ENCODE assay signal across 9 mouse cellular contexts in the genomic region with DNA sequence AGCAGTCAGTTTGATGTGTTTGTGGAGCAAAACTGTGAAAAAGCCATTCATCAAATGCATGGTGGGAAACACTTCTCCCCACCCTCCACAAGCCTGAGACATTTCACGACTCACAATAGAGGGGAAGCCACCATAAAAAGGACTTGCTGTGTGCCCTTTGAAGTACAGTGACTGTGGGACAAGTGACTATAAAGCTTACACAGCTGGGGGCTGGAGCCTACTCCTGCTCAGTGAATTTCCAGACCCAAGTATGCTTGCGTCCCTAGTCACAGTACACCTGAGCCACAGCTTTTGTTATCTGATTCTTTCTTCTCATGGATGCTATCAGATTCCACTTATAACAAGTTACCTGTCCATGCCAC.
DNase-seq lines count a peak whose midpoint lies in the region; ATAC-seq and TF ChIP-seq lines count a peak whose summit lies in the region.
"Had no signal": no experiment of that assay in that cellular context is flagged by ENCODE, and none has a peak within 500 bp of the region (broad histone marks: within the 10 kb centered on the region; RNA-seq: fewer than 3 reads in every experiment).

No protein-coding gene starts in this region.

- no peak for DNase-seq in layer of hippocampus, adult 2 months (ENCODE audit: low spot score in 2 of 2)
- DNase-seq in layer of hippocampus, adult 9-10 months (ENCODE audit: low spot score): no peak
- DNase-seq in embryonic facial prominence, embryonic 11.5 days (ENCODE audit: low spot score): no peak
- no peak for DNase-seq in cerebellum, postnatal 4 days (ENCODE audit: low spot score in 2 of 2)
- no peak for DNase-seq in thymus, postnatal 14 days
- DNase-seq: layer of hippocampus, postnatal 36 days had no signal

- 38% methylated on average over 2 of the region's 2 CpGs for WGBS in embryonic facial prominence, embryonic 11.5 days
- WGBS in hindbrain, embryonic 12.5 days: 28% methylated on average over 2 of the region's 2 CpGs
- 25% methylated on average over 2 of the region's 2 CpGs for WGBS in midbrain, embryonic 16.5 days

- TF ChIP-seq CTCF in layer of hippocampus, adult 2 months (conservative IDR thresholded peaks at IDR 0.05): no peak

- peak overlapping the region; percentile 12 for H3K27ac ChIP-seq in layer of hippocampus, adult 2 months
- no peak overlapping the region; the same call in 1 of the 2 replicates for H3K27ac ChIP-seq in embryonic facial prominence, embryonic 11.5 days (replicated peaks; ENCODE audit: low read depth, low read length)
- peak overlapping the region; percentile 64 for H3K27ac ChIP-seq in hindbrain, embryonic 12.5 days
- peak overlapping the region; percentile 47 for H3K27ac ChIP-seq in midbrain, embryonic 16.5 days (ENCODE audit: low read length)

- H3K9me3 ChIP-seq in embryonic facial prominence, embryonic 11.5 days (replicated peaks; ENCODE audit: control insufficient read depth, low read length): no peaks in the 10 kb centered on the region
- no peaks in the 10 kb centered on the region for H3K9me3 ChIP-seq in hindbrain, embryonic 12.5 days (replicated peaks)
- H3K9me3 ChIP-seq in midbrain, embryonic 16.5 days (replicated peaks; ENCODE audit: control insufficient read depth, low read length, poor library complexity, severe bottlenecking): no peaks in the 10 kb centered on the region

- no peaks in the 10 kb centered on the region for H3K4me1 ChIP-seq in embryonic facial prominence, embryonic 11.5 days (ENCODE audit: control insufficient read depth, insufficient read depth, low read length)
- peaks cover 46% of the 10 kb centered on the region for H3K4me1 ChIP-seq in hindbrain, embryonic 12.5 days
- peaks cover 19% of the 10 kb centered on the region for H3K4me1 ChIP-seq in midbrain, embryonic 16.5 days (ENCODE audit: control insufficient read depth, insufficient read depth, low read length)

- H3K27me3 ChIP-seq in embryonic facial prominence, embryonic 11.5 days (ENCODE audit: control insufficient read depth, insufficient read depth, low read length): no peaks in the 10 kb centered on the region
- H3K27me3 ChIP-seq in hindbrain, embryonic 12.5 days: no peaks in the 10 kb centered on the region
- H3K27me3 ChIP-seq in midbrain, embryonic 16.5 days (ENCODE audit: control insufficient read depth, insufficient read depth, low read depth, low read length): no peaks in the 10 kb centered on the region
- H3K27me3 ChIP-seq: Patski had no signal

- H3K4me3 ChIP-seq in layer of hippocampus, adult 2 months: no peak overlapping the region
- H3K4me3 ChIP-seq in embryonic facial prominence, embryonic 11.5 days (ENCODE audit: low read depth, low read length): no peak overlapping the region
- H3K4me3 ChIP-seq in hindbrain, embryonic 12.5 days: no peak overlapping the region
- no peak overlapping the region for H3K4me3 ChIP-seq in midbrain, embryonic 16.5 days (ENCODE audit: low read depth, low read length)

- no peaks in the 10 kb centered on the region for H3K36me3 ChIP-seq in embryonic facial prominence, embryonic 11.5 days (replicated peaks; ENCODE audit: control insufficient read depth, insufficient read depth, low read depth, low read length)
- H3K36me3 ChIP-seq in hindbrain, embryonic 12.5 days: no peaks in the 10 kb centered on the region
- no peaks in the 10 kb centered on the region for H3K36me3 ChIP-seq in midbrain, embryonic 16.5 days (ENCODE audit: control insufficient read depth, insufficient read depth, low read length)

- ATAC-seq in embryonic facial prominence, embryonic 11.5 days (replicated peaks; ENCODE audit: insufficient number of reproducible peaks, low FRiP score, low TSS enrichment, low read depth): peak; percentile 19; the same call in 1 of the 2 replicates
- no peak for ATAC-seq in hindbrain, embryonic 12.5 days (ENCODE audit: low FRiP score)
- peak; percentile 23; the same call in 1 of the 2 replicates for ATAC-seq in midbrain, embryonic 16.5 days
- ATAC-seq: Patski had no signal

- H3K4me2 ChIP-seq in embryonic facial prominence, embryonic 11.5 days (ENCODE audit: low read depth, low read length): no peak overlapping the region
- no peak overlapping the region for H3K4me2 ChIP-seq in hindbrain, embryonic 12.5 days (replicated peaks)
- no peak overlapping the region for H3K4me2 ChIP-seq in midbrain, embryonic 16.5 days (ENCODE audit: low read length)

- no peak overlapping the region for H3K9ac ChIP-seq in embryonic facial prominence, embryonic 11.5 days (replicated peaks; ENCODE audit: low read length)
- no peak overlapping the region for H3K9ac ChIP-seq in hindbrain, embryonic 12.5 days
- H3K9ac ChIP-seq in midbrain, embryonic 16.5 days (ENCODE audit: low read depth, low read length): 0 out of 2 replicates have a peak overlapping the region, but pooled peaks have one; percentile 14
